Mouse (Mus musculus): ENCODE data around the gene Spryd3. TPM values are rescaled to one million over a fixed set of nuclear protein-coding genes. Genes with fewer than 3 reads are reported as not detected.
"Not testable (repeated sequence)": the region's sequence is repeated elsewhere in the genome, so short reads cannot be mapped to it uniquely, and the experiment has no call there.

Gene Spryd3
- polyA plus RNA-seq, 1 experiment: 47.1 TPM

- no peaks in the 10 kb centered on the region for H3K27me3 ChIP-seq (ENCODE audit: control insufficient read depth, insufficient read depth, insufficient read length)
- H3ac ChIP-seq (ENCODE audit: control insufficient read depth, insufficient read length, low read depth): no peak overlapping the region
- no peaks in the 10 kb centered on the region for H3K79me3 ChIP-seq (ENCODE audit: low read depth)
- H3K36me3 ChIP-seq (ENCODE audit: control insufficient read depth, insufficient read depth): no peaks in the 10 kb centered on the region
- TF ChIP-seq MAX (IDR thresholded peaks at IDR 0.05): peak; percentile 16
- peak; percentile 76 for TF ChIP-seq MYOD1 (IDR thresholded peaks at IDR 0.05; ENCODE audit: control insufficient read depth, insufficient read length, low read depth)
- TF ChIP-seq CEBPB (IDR thresholded peaks at IDR 0.05; ENCODE audit: low read depth): no peak
- H3K79me2 ChIP-seq (ENCODE audit: control insufficient read depth, insufficient read depth): no peaks in the 10 kb centered on the region
- no peak overlapping the region for H3K4me3 ChIP-seq (ENCODE audit: insufficient read depth, poor library complexity, severe bottlenecking)
These were observed 31.6 kb upstream of the Spryd3 start for GRCm38 (mm10) chr15:102167620-102168021.

GRCm38 (mm10) chr15:102165468-102166100, 29.6 kb upstream of the Spryd3 start:
- H3ac ChIP-seq (ENCODE audit: control insufficient read depth, insufficient read length, low read depth): no peak overlapping the region
- H3K27me3 ChIP-seq (ENCODE audit: control insufficient read depth, insufficient read depth, insufficient read length): no peaks in the 10 kb centered on the region
- H3K4me3 ChIP-seq (ENCODE audit: insufficient read depth, poor library complexity, severe bottlenecking): no peak overlapping the region
- H3K79me2 ChIP-seq (ENCODE audit: control insufficient read depth, insufficient read depth): no peaks in the 10 kb centered on the region
- H3K36me3 ChIP-seq (ENCODE audit: control insufficient read depth, insufficient read depth): no peaks in the 10 kb centered on the region
- H3K79me3 ChIP-seq (ENCODE audit: low read depth): no peaks in the 10 kb centered on the region
- TF ChIP-seq MYOG (IDR thresholded peaks at IDR 0.05; ENCODE audit: control insufficient read depth, extremely low read depth, insufficient read length): no peak
- no peak for TF ChIP-seq CEBPB (IDR thresholded peaks at IDR 0.05; ENCODE audit: low read depth)

- H3K79me2 ChIP-seq (ENCODE audit: control insufficient read depth, insufficient read depth): no peaks in the 10 kb centered on the region
- H3K4me3 ChIP-seq (ENCODE audit: insufficient read depth, poor library complexity, severe bottlenecking): no peak overlapping the region
- H3ac ChIP-seq (ENCODE audit: control insufficient read depth, insufficient read length, low read depth): no peak overlapping the region
- H3K79me3 ChIP-seq (ENCODE audit: low read depth): no peaks in the 10 kb centered on the region
- no peaks in the 10 kb centered on the region for H3K27me3 ChIP-seq (ENCODE audit: control insufficient read depth, insufficient read depth, insufficient read length)
- H3K36me3 ChIP-seq (ENCODE audit: control insufficient read depth, insufficient read depth): no peaks in the 10 kb centered on the region
- TF ChIP-seq MAX (IDR thresholded peaks at IDR 0.05) (no peak), MYOG (IDR thresholded peaks at IDR 0.05; ENCODE audit: control insufficient read depth, extremely low read depth, insufficient read length) (no peak), CEBPB (IDR thresholded peaks at IDR 0.05; ENCODE audit: low read depth) (no peak), CTCF (IDR thresholded peaks at IDR 0.05; ENCODE audit: control insufficient read depth, insufficient read depth, insufficient read length) (no peak), MYOD1 (IDR thresholded peaks at IDR 0.05; ENCODE audit: control insufficient read depth, insufficient read length, low read depth) (no peak), USF1 (IDR thresholded peaks at IDR 0.05; ENCODE audit: low read depth) (no peak), FOSL1 (IDR thresholded peaks at IDR 0.05; ENCODE audit: insufficient read depth, low read length, poor library complexity, severe bottlenecking) (no peak)
These were observed 28.1 kb upstream of the Spryd3 start for GRCm38 (mm10) chr15:102163900-102164693.

GRCm38 (mm10) chr15:102160415-102161060, 24.5 kb upstream of the Spryd3 start:
- H3ac ChIP-seq (ENCODE audit: control insufficient read depth, insufficient read length, low read depth): no peak overlapping the region
- no peaks in the 10 kb centered on the region for H3K27me3 ChIP-seq (ENCODE audit: control insufficient read depth, insufficient read depth, insufficient read length)
- no peaks in the 10 kb centered on the region for H3K79me3 ChIP-seq (ENCODE audit: low read depth)
- H3K4me3 ChIP-seq (ENCODE audit: insufficient read depth, poor library complexity, severe bottlenecking): no peak overlapping the region
- no peaks in the 10 kb centered on the region for H3K36me3 ChIP-seq (ENCODE audit: control insufficient read depth, insufficient read depth)
- TF ChIP-seq USF1 (IDR thresholded peaks at IDR 0.05; ENCODE audit: low read depth) (no peak), CTCF (IDR thresholded peaks at IDR 0.05; ENCODE audit: control insufficient read depth, insufficient read depth, insufficient read length) (no peak), MAX (IDR thresholded peaks at IDR 0.05) (no peak), FOSL1 (IDR thresholded peaks at IDR 0.05; ENCODE audit: insufficient read depth, low read length, poor library complexity, severe bottlenecking) (no peak), CEBPB (IDR thresholded peaks at IDR 0.05; ENCODE audit: low read depth) (no peak), MYOD1 (IDR thresholded peaks at IDR 0.05; ENCODE audit: control insufficient read depth, insufficient read length, low read depth) (no peak), MYOG (IDR thresholded peaks at IDR 0.05; ENCODE audit: control insufficient read depth, extremely low read depth, insufficient read length) (no peak)
- no peaks in the 10 kb centered on the region for H3K79me2 ChIP-seq (ENCODE audit: control insufficient read depth, insufficient read depth)

- no peak overlapping the region for H3K4me3 ChIP-seq (ENCODE audit: insufficient read depth, poor library complexity, severe bottlenecking)
These were observed 20.8 kb upstream of the Spryd3 start for GRCm38 (mm10) chr15:102156836-102157235.

GRCm38 (mm10) chr15:102155006-102155405, 19.0 kb upstream of the Spryd3 start:
- not testable (repeated sequence) for H3K79me3 ChIP-seq (ENCODE audit: low read depth); H3K4me3 ChIP-seq (ENCODE audit: insufficient read depth, poor library complexity, severe bottlenecking); H3ac ChIP-seq (ENCODE audit: control insufficient read depth, insufficient read length, low read depth); H3K79me2 ChIP-seq (ENCODE audit: control insufficient read depth, insufficient read depth); H3K27me3 ChIP-seq (ENCODE audit: control insufficient read depth, insufficient read depth, insufficient read length); H3K36me3 ChIP-seq (ENCODE audit: control insufficient read depth, insufficient read depth)

More at GRCm38 (mm10) chr15:102156836-102157235, 20.8 kb upstream of the Spryd3 start:
- Histone ChIP-seq H3ac (ENCODE audit: control insufficient read depth, insufficient read length, low read depth) (no peak overlapping the region), H3K79me3 (ENCODE audit: low read depth) (no peaks in the 10 kb centered on the region), H3K79me2 (ENCODE audit: control insufficient read depth, insufficient read depth) (no peaks in the 10 kb centered on the region), H3K36me3 (ENCODE audit: control insufficient read depth, insufficient read depth) (no peaks in the 10 kb centered on the region), H3K27me3 (ENCODE audit: control insufficient read depth, insufficient read depth, insufficient read length) (no peaks in the 10 kb centered on the region)
- TF ChIP-seq USF1 (IDR thresholded peaks at IDR 0.05; ENCODE audit: low read depth) (no peak), MYOG (IDR thresholded peaks at IDR 0.05; ENCODE audit: control insufficient read depth, extremely low read depth, insufficient read length) (no peak), FOSL1 (IDR thresholded peaks at IDR 0.05; ENCODE audit: insufficient read depth, low read length, poor library complexity, severe bottlenecking) (no peak), CTCF (IDR thresholded peaks at IDR 0.05; ENCODE audit: control insufficient read depth, insufficient read depth, insufficient read length) (no peak), MYOD1 (IDR thresholded peaks at IDR 0.05; ENCODE audit: control insufficient read depth, insufficient read length, low read depth) (no peak), MAX (IDR thresholded peaks at IDR 0.05) (no peak), CEBPB (IDR thresholded peaks at IDR 0.05; ENCODE audit: low read depth) (no peak)

Data from C2C12 (cell line).